In genomic region chr9:62470398-62470797, GRCm38 (mm10) we compare ENCODE assay signal across 8 mouse cellular contexts.
DNase-seq lines count a peak whose midpoint lies in the region; ATAC-seq and TF ChIP-seq lines count a peak whose summit lies in the region.
"Had no signal": no experiment of that assay in that cellular context is flagged by ENCODE, and none has a peak within 500 bp of the region (broad histone marks: within the 10 kb centered on the region; RNA-seq: fewer than 3 reads in every experiment).

No protein-coding gene starts in this region.

- H3K9ac ChIP-seq in hindbrain, postnatal 0 days (replicated peaks; ENCODE audit: low read length), result no peak overlapping the region
- H3K9ac ChIP-seq in midbrain, embryonic 12.5 days (replicated peaks), result no peak overlapping the region

- no peak overlapping the region for H3K4me3 ChIP-seq in hindbrain, postnatal 0 days (ENCODE audit: low read length)
- no peak overlapping the region for H3K4me3 ChIP-seq in midbrain, embryonic 12.5 days
- H3K4me3 ChIP-seq in small intestine, adult 2 months (ENCODE audit: low read depth, low read length), result no peak overlapping the region

- H3K27me3 ChIP-seq in hindbrain, postnatal 0 days (ENCODE audit: insufficient read depth, low read length), result no peaks in the 10 kb centered on the region
- no peaks in the 10 kb centered on the region for H3K27me3 ChIP-seq in midbrain, embryonic 12.5 days
- no peaks in the 10 kb centered on the region for H3K27me3 ChIP-seq in small intestine, adult 2 months (ENCODE audit: control insufficient read depth, insufficient read depth, low read length)

- peaks cover 25% of the 10 kb centered on the region for H3K4me1 ChIP-seq in hindbrain, postnatal 0 days (ENCODE audit: insufficient read depth, low read length)
- H3K4me1 ChIP-seq in midbrain, embryonic 12.5 days, result peaks cover 35% of the 10 kb centered on the region
- no peaks in the 10 kb centered on the region for H3K4me1 ChIP-seq in small intestine, adult 2 months (ENCODE audit: control insufficient read depth, insufficient read depth, insufficient read length, low read length)

- no peak for TF ChIP-seq POLR2A in small intestine, adult 2 months (IDR thresholded peaks at IDR 0.05; ENCODE audit: low read depth, low read length)

- ATAC-seq in hindbrain, postnatal 0 days, result peak; percentile 73
- ATAC-seq in midbrain, embryonic 12.5 days (ENCODE audit: low FRiP score, low read depth), result 0 out of 2 replicates have a peak, but pooled peaks have one; percentile 27

- no peak overlapping the region for H3K4me2 ChIP-seq in hindbrain, postnatal 0 days (ENCODE audit: low read depth, low read length)
- no peak overlapping the region for H3K4me2 ChIP-seq in midbrain, embryonic 12.5 days (replicated peaks)

- H3K9me3 ChIP-seq in hindbrain, postnatal 0 days (ENCODE audit: low read length), result no peaks in the 10 kb centered on the region
- no peaks in the 10 kb centered on the region for H3K9me3 ChIP-seq in midbrain, embryonic 12.5 days

- DNase-seq in WW6 (ENCODE audit: low read depth, low spot score), result peak; percentile 65
- peak; percentile 93 to 94 for DNase-seq in cerebellum, postnatal 25 days
- peak; percentile 79 for DNase-seq in gastrocnemius, adult 18-20 months (ENCODE audit: low spot score)
- DNase-seq in hindbrain, postnatal 0 days (ENCODE audit: low spot score), result peak; percentile 91
- peak; percentile 77 for DNase-seq in left cerebral cortex, adult 18-20 months (ENCODE audit: low spot score in 2 of 2)

- no peaks in the 10 kb centered on the region for H3K36me3 ChIP-seq in hindbrain, postnatal 0 days (ENCODE audit: insufficient read depth, low read length)
- no peaks in the 10 kb centered on the region for H3K36me3 ChIP-seq in midbrain, embryonic 12.5 days
- H3K36me3 ChIP-seq in small intestine, adult 2 months (ENCODE audit: control insufficient read depth, insufficient read depth, low read length), result no peaks in the 10 kb centered on the region

- H3K27ac ChIP-seq in hindbrain, postnatal 0 days, result peak overlapping the region; percentile 74
- no peak overlapping the region for H3K27ac ChIP-seq in midbrain, embryonic 12.5 days (replicated peaks)
- no peak overlapping the region for H3K27ac ChIP-seq in small intestine, adult 2 months (ENCODE audit: insufficient read depth, low read depth, low read length)
- H3K27ac ChIP-seq: macrophage had no signal

- WGBS in hindbrain, postnatal 0 days, result 10% methylated on average over 1 of the region's 1 CpGs
- WGBS in midbrain, embryonic 12.5 days, result 7% methylated on average over 1 of the region's 1 CpGs
- WGBS in small intestine, adult 2 months, result 6% methylated on average over 1 of the region's 1 CpGs

- peak; percentile 99 for TF ChIP-seq CTCF in hindbrain, postnatal 0 days (IDR thresholded peaks at IDR 0.05; ENCODE audit: low read depth)
- TF ChIP-seq CTCF in small intestine, adult 2 months (IDR thresholded peaks at IDR 0.05; ENCODE audit: extremely low read depth, insufficient read length, insufficient replicate concordance, low read depth, low read length), result peak; percentile 94
